Mouse (Mus musculus) MEL (cell line): ENCODE data around the gene Zeb2.

Experiments used
- CTCF ChIP-seq, 3 experiments: IDR thresholded peaks in 2 of 3; conservative IDR thresholded peaks in 1 of 3; 2 replicates each; pipeline ENCODE4 v1.5.1; 2011 to 2012; ENCODE audit warnings: low read length in 3 of 3, low read depth in 2 of 3, mild to moderate bottlenecking in 2 of 3, improper control_type of control experiment in 1 of 3, inconsistent platforms in 1 of 3, mixed read lengths in 1 of 3, moderate library complexity in 1 of 3; ENCODE audit not compliant: control insufficient read depth in 1 of 3, insufficient read depth in 1 of 3, poor library complexity in 1 of 3, severe bottlenecking in 1 of 3
- RAD21 ChIP-seq: IDR thresholded peaks from 2 replicates; pipeline ENCODE4 v1.6.1; 2011; ENCODE audit warnings: mild to moderate bottlenecking, low read depth, low read length, improper control_type of control experiment

GRCm38 (mm10) chr2:44973828-44974227, 143.4 kb downstream of the Zeb2 start:
- TF ChIP-seq RAD21 (0 out of 2 replicates have a peak, but pooled peaks have one; percentile 0), CTCF (IDR thresholded peaks at IDR 0.05 in 2 of 3, conservative IDR thresholded peaks at IDR 0.05 in 1 of 3; ENCODE audit: control insufficient read depth in 1 of 3, insufficient read depth in 1 of 3, low read depth in 2 of 3, low read length in 3 of 3, poor library complexity in 1 of 3, severe bottlenecking in 1 of 3) (no peak)
